ENCODE assay signal across 8 mouse cellular contexts in genomic region chr4:153417926-153418325, GRCm38 (mm10).
A peak's percentile ranks its signal among the peaks of the same experiment; 100 is the strongest.
DNase-seq lines count a peak whose midpoint lies in the region; ATAC-seq lines count a peak whose summit lies in the region.

No protein-coding gene starts in this region.

- H3K4me3 ChIP-seq in heart, embryonic 16.5 days (ENCODE audit: low read length) = peak overlapping the region; percentile 27
- 0 out of 2 replicates have a peak overlapping the region, but pooled peaks have one; percentile 24 for H3K4me3 ChIP-seq in neural tube, embryonic 13.5 days

- H3K4me2 ChIP-seq in heart, embryonic 16.5 days (ENCODE audit: low read depth, low read length) = peak overlapping the region; percentile 56
- peak overlapping the region; percentile 49 for H3K4me2 ChIP-seq in neural tube, embryonic 13.5 days

- 3% methylated on average over 11 of the region's 12 CpGs for WGBS in heart, embryonic 16.5 days
- WGBS in neural tube, embryonic 13.5 days = 4% methylated on average over 11 of the region's 12 CpGs

- H3K4me1 ChIP-seq in heart, embryonic 16.5 days (ENCODE audit: control insufficient read depth, insufficient read depth, low read length) = no peaks in the 10 kb centered on the region
- peaks cover 47% of the 10 kb centered on the region for H3K4me1 ChIP-seq in neural tube, embryonic 13.5 days (replicated peaks)

- no peak overlapping the region for H3K9ac ChIP-seq in heart, embryonic 16.5 days (ENCODE audit: low read length)
- peak overlapping the region; percentile 41; the same call in 1 of the 2 replicates for H3K9ac ChIP-seq in neural tube, embryonic 13.5 days

- DNase-seq in thymus, postnatal 4 days = peak; percentile 11
- no peak for DNase-seq in thymus, postnatal 25 days
- peak; percentile 67 for DNase-seq in embryo, embryonic 11 days
- peak; percentile 52 for DNase-seq in kidney, postnatal 14 days
- DNase-seq in T-cell, adult 2 months (ENCODE audit: low spot score) = no peak

- no peak; the same call in 1 of the 2 replicates for ATAC-seq in heart, embryonic 16.5 days (replicated peaks; ENCODE audit: extremely low read depth, insufficient read depth, low FRiP score)
- ATAC-seq in neural tube, embryonic 13.5 days (ENCODE audit: low read depth) = peak; percentile 16; the same call in 1 of the 2 replicates
- no peak; the same call in 1 of the 2 replicates for ATAC-seq in granulocyte monocyte progenitor cell, adult 5-6 weeks (replicated peaks; ENCODE audit: poor library complexity, severe bottlenecking)

- H3K27ac ChIP-seq in heart, embryonic 16.5 days (ENCODE audit: low read length) = no peak overlapping the region
- H3K27ac ChIP-seq in neural tube, embryonic 13.5 days (replicated peaks) = no peak overlapping the region

- peaks cover 2% of the 10 kb centered on the region; the same call in 1 of the 2 replicates for H3K9me3 ChIP-seq in heart, embryonic 16.5 days (replicated peaks; ENCODE audit: control insufficient read depth, low read length)
- no peaks in the 10 kb centered on the region for H3K9me3 ChIP-seq in neural tube, embryonic 13.5 days

- peaks cover 3% of the 10 kb centered on the region; the same call in 1 of the 2 replicates for H3K27me3 ChIP-seq in heart, embryonic 16.5 days (ENCODE audit: control insufficient read depth, insufficient read depth, low read length)
- H3K27me3 ChIP-seq in neural tube, embryonic 13.5 days = no peaks in the 10 kb centered on the region; the same call in 1 of the 2 replicates

- no peaks in the 10 kb centered on the region for H3K36me3 ChIP-seq in heart, embryonic 16.5 days (ENCODE audit: control insufficient read depth, insufficient read depth)
- no peaks in the 10 kb centered on the region for H3K36me3 ChIP-seq in neural tube, embryonic 13.5 days

Comparison
In these comparisons a context has a peak if more than half of its experiments do, and no peak if none do; other contexts are left out.
1. DNase-seq: peak in thymus, postnatal 4 days (single experiment), embryo, embryonic 11 days (single experiment) and kidney, postnatal 14 days (single experiment); none in thymus, postnatal 25 days (single experiment) and T-cell, adult 2 months (single experiment).